27 mouse cellular contexts compared by ENCODE assay signal in genomic region chr2:128728066-128728465, GRCm38 (mm10). TPM values are rescaled to one million over a fixed set of nuclear protein-coding genes. Genes with fewer than 3 reads are reported as not detected.
A peak's percentile ranks its signal among the peaks of the same experiment; 100 is the strongest.
DNase-seq lines count a peak whose midpoint lies in the region; ATAC-seq and TF ChIP-seq lines count a peak whose summit lies in the region.
"Had no signal": no experiment of that assay in that cellular context is flagged by ENCODE, and none has a peak within 500 bp of the region (broad histone marks: within the 10 kb centered on the region; RNA-seq: fewer than 3 reads in every experiment).

No protein-coding gene starts in this region.

- ATAC-seq in heart, embryonic 12.5 days (ENCODE audit: insufficient number of reproducible peaks, low FRiP score), result no peak
- peak; percentile 19; the same call in 1 of the 2 replicates for ATAC-seq in heart, postnatal 0 days (ENCODE audit: insufficient read depth, low read depth)
- ATAC-seq in kidney, embryonic 14.5 days (ENCODE audit: low FRiP score, low TSS enrichment), result no peak
- ATAC-seq: forebrain, postnatal 0 days; midbrain, embryonic 16.5 days; Patski had no signal

- TF ChIP-seq CTCF in heart, postnatal 0 days (IDR thresholded peaks at IDR 0.05; ENCODE audit: low read depth), result no peak

- no peaks in the 10 kb centered on the region for H3K9me3 ChIP-seq in heart, embryonic 12.5 days (replicated peaks)
- no peaks in the 10 kb centered on the region for H3K9me3 ChIP-seq in heart, postnatal 0 days (replicated peaks; ENCODE audit: control insufficient read depth, low read length)
- H3K9me3 ChIP-seq in kidney, embryonic 14.5 days (ENCODE audit: control insufficient read depth, low read length), result no peaks in the 10 kb centered on the region
- H3K9me3 ChIP-seq in limb, embryonic 10.5 days (replicated peaks), result no peaks in the 10 kb centered on the region
- H3K9me3 ChIP-seq: embryonic facial prominence, embryonic 10.5 days; embryonic facial prominence, embryonic 15.5 days; forebrain, embryonic 12.5 days; limb, embryonic 15.5 days; liver, embryonic 13.5 days; stomach, embryonic 15.5 days had no signal

- peaks cover 18% of the 10 kb centered on the region for H3K4me1 ChIP-seq in heart, embryonic 12.5 days (replicated peaks)
- peaks cover 14% of the 10 kb centered on the region; the same call in 1 of the 2 replicates for H3K4me1 ChIP-seq in heart, postnatal 0 days (ENCODE audit: control insufficient read depth, insufficient read depth)
- H3K4me1 ChIP-seq in kidney, embryonic 14.5 days (ENCODE audit: control insufficient read depth, insufficient read depth, low read length), result peaks cover 7% of the 10 kb centered on the region; the same call in 1 of the 2 replicates
- peaks cover 39% of the 10 kb centered on the region for H3K4me1 ChIP-seq in limb, embryonic 10.5 days
- H3K4me1 ChIP-seq: forebrain, embryonic 12.5 days; limb, embryonic 15.5 days; liver, embryonic 13.5 days; stomach, embryonic 15.5 days had no signal

- H3K9ac ChIP-seq in heart, embryonic 12.5 days, result no peak overlapping the region
- no peak overlapping the region for H3K9ac ChIP-seq in heart, postnatal 0 days (replicated peaks; ENCODE audit: low read depth, low read length)
- no peak overlapping the region for H3K9ac ChIP-seq in kidney, embryonic 14.5 days (ENCODE audit: low read depth, low read length)
- H3K9ac ChIP-seq: embryonic facial prominence, embryonic 15.5 days; forebrain, embryonic 12.5 days; forebrain, postnatal 0 days; hindbrain, embryonic 14.5 days; limb, embryonic 15.5 days; liver, embryonic 13.5 days; lung, embryonic 14.5 days; stomach, embryonic 15.5 days had no signal

- no peak for DNase-seq in heart, adult 8-10 months (ENCODE audit: low spot score)
- no peak for DNase-seq in heart, postnatal 0 days (ENCODE audit: low spot score)
- no peak for DNase-seq in heart, postnatal 36 days
- DNase-seq in kidney, adult 9 months, result peak; percentile 53
- no peak for DNase-seq in limb, embryonic 10.5 days (ENCODE audit: low spot score)
- DNase-seq: adrenal gland, postnatal 10 days; cerebellum, adult 8-10 months; cerebellum, postnatal 25 days; forebrain, postnatal 0 days; left cerebral cortex, postnatal 4 days; liver, embryonic 13.5 days; lung, embryonic 14.5 days; right cerebral cortex, postnatal 25 days had no signal

- peak overlapping the region; percentile 38 for H3K4me2 ChIP-seq in heart, embryonic 12.5 days
- H3K4me2 ChIP-seq in heart, postnatal 0 days (ENCODE audit: low read depth, low read length), result 0 out of 2 replicates have a peak overlapping the region, but pooled peaks have one; percentile 21
- H3K4me2 ChIP-seq in kidney, embryonic 14.5 days (replicated peaks; ENCODE audit: low read depth, low read length), result no peak overlapping the region
- H3K4me2 ChIP-seq: embryonic facial prominence, embryonic 15.5 days; forebrain, embryonic 12.5 days; hindbrain, embryonic 14.5 days; limb, embryonic 15.5 days; liver, embryonic 13.5 days; lung, embryonic 14.5 days; midbrain, embryonic 11.5 days; stomach, embryonic 15.5 days had no signal

- H3K27ac ChIP-seq in heart, embryonic 12.5 days (ENCODE audit: poor library complexity, severe bottlenecking), result peak overlapping the region; percentile 80
- H3K27ac ChIP-seq in heart, postnatal 0 days (ENCODE audit: low read depth), result peak overlapping the region; percentile 50
- no peak overlapping the region for H3K27ac ChIP-seq in kidney, embryonic 14.5 days (ENCODE audit: low read depth, low read length)
- peak overlapping the region; percentile 12; the same call in 1 of the 2 replicates for H3K27ac ChIP-seq in limb, embryonic 10.5 days
- H3K27ac ChIP-seq: embryonic facial prominence, embryonic 10.5 days; embryonic facial prominence, embryonic 15.5 days; forebrain, embryonic 12.5 days; hindbrain, embryonic 14.5 days; kidney, postnatal 0 days; limb, embryonic 15.5 days; liver, embryonic 13.5 days; stomach, embryonic 15.5 days had no signal

- 69% methylated on average over 4 of the region's 4 CpGs for WGBS in heart, embryonic 12.5 days
- 28% methylated on average over 4 of the region's 4 CpGs for WGBS in heart, postnatal 0 days
- 88% methylated on average over 4 of the region's 4 CpGs for WGBS in kidney, embryonic 14.5 days
- WGBS in limb, embryonic 10.5 days, result 85% methylated on average over 4 of the region's 4 CpGs

- no peak overlapping the region for H3K4me3 ChIP-seq in heart, embryonic 12.5 days
- H3K4me3 ChIP-seq in heart, postnatal 0 days (ENCODE audit: low read depth, low read length), result no peak overlapping the region
- H3K4me3 ChIP-seq in kidney, embryonic 14.5 days (ENCODE audit: low read length), result no peak overlapping the region
- no peak overlapping the region for H3K4me3 ChIP-seq in limb, embryonic 10.5 days
- H3K4me3 ChIP-seq: embryonic facial prominence, embryonic 10.5 days; embryonic facial prominence, embryonic 15.5 days; forebrain, embryonic 12.5 days; limb, embryonic 15.5 days; liver, embryonic 13.5 days; stomach, embryonic 15.5 days had no signal

- intact Hi-C loops in heart, postnatal 36 days (cut with DNase I), result no loop called here

- H3K27me3 ChIP-seq in heart, embryonic 12.5 days (replicated peaks), result no peaks in the 10 kb centered on the region
- no peaks in the 10 kb centered on the region for H3K27me3 ChIP-seq in heart, postnatal 0 days (ENCODE audit: control insufficient read depth, insufficient read depth, low read length)
- H3K27me3 ChIP-seq in kidney, embryonic 14.5 days (ENCODE audit: control insufficient read depth, insufficient read depth, low read length), result no peaks in the 10 kb centered on the region
- no peaks in the 10 kb centered on the region for H3K27me3 ChIP-seq in limb, embryonic 10.5 days (ENCODE audit: low read depth, poor library complexity, severe bottlenecking)
- H3K27me3 ChIP-seq: embryonic facial prominence, embryonic 15.5 days; forebrain, embryonic 12.5 days; limb, embryonic 15.5 days; liver, embryonic 13.5 days; Patski; stomach, embryonic 15.5 days had no signal

- H3K36me3 ChIP-seq in heart, embryonic 12.5 days, result peaks cover 7% of the 10 kb centered on the region; the same call in 1 of the 2 replicates
- no peaks in the 10 kb centered on the region; the same call in 1 of the 2 replicates for H3K36me3 ChIP-seq in heart, postnatal 0 days (replicated peaks; ENCODE audit: control insufficient read depth, insufficient read depth, low read length)
- H3K36me3 ChIP-seq in kidney, embryonic 14.5 days (ENCODE audit: control insufficient read depth, insufficient read depth, low read length), result 0 out of 2 replicates have a peak, but pooled peaks cover 3% of the 10 kb centered on the region
- H3K36me3 ChIP-seq in limb, embryonic 10.5 days, result peaks cover 60% of the 10 kb centered on the region
- H3K36me3 ChIP-seq: forebrain, embryonic 12.5 days; liver, embryonic 13.5 days; stomach, embryonic 15.5 days had no signal

- no peak for TF ChIP-seq EP300 in heart, postnatal 0 days (IDR thresholded peaks at IDR 0.05; ENCODE audit: low read depth)

RNA-seq across cellular contexts. Expression of gene Mertk, which starts 29.3 kb away (rescaled TPM):
- 5.0 and 6.0 TPM in 2 replicates for polyA plus RNA-seq in heart, embryonic 12.5 days (2016; fragmentation: Nextera tagmentation; extraction: Ambion mirVana)
- 1 to 10 TPM; 4.4 to 5.3 (median 4.5) TPM for total RNA-seq in heart, adult 8-10 months (2022)
- 4.6 and 6.1 TPM in 2 replicates for total RNA-seq in heart, postnatal 0 days (2014; rRNA removed; ENCODE audit: low replicate concordance)
- polyA plus RNA-seq in heart, postnatal 0 days (2015; fragmentation: Nextera tagmentation; extraction: Ambion mirVana), result 2.3 TPM in 2 replicates
- total RNA-seq in heart, postnatal 36 days (2021), result 1 to 10 TPM; 5.6 to 6.7 TPM
- 7.3 and 10.3 TPM in 2 replicates for polyA plus RNA-seq in kidney, embryonic 14.5 days (2014; fragmentation: Nextera tagmentation; extraction: Ambion mirVana)
- 14.5 and 22.3 TPM in 2 replicates for polyA plus RNA-seq in limb, embryonic 10.5 days (2016; fragmentation: Nextera tagmentation; extraction: Ambion mirVana)
- total RNA-seq: MEL; neutrophil, adult 5-6 weeks had no signal

RNA-seq across cellular contexts. Expression of gene Anapc1, which starts 40.9 kb away (rescaled TPM):
- 58.9 and 63.6 TPM in 2 replicates for polyA plus RNA-seq in heart, embryonic 12.5 days (2016; fragmentation: Nextera tagmentation; extraction: Ambion mirVana)
- 10 to 100 TPM; 37.2 to 41.3 (median 39.1) TPM for total RNA-seq in heart, adult 8-10 months (2022)
- 33.8 and 69.5 TPM in 2 replicates for total RNA-seq in heart, postnatal 0 days (2014; rRNA removed; ENCODE audit: low replicate concordance)
- polyA plus RNA-seq in heart, postnatal 0 days (2015; fragmentation: Nextera tagmentation; extraction: Ambion mirVana), result 14.1 and 16.1 TPM in 2 replicates
- 10 to 100 TPM; 39.0 to 46.9 TPM for total RNA-seq in heart, postnatal 36 days (2021)
- 56.3 and 94.0 TPM in 2 replicates for polyA plus RNA-seq in kidney, embryonic 14.5 days (2014; fragmentation: Nextera tagmentation; extraction: Ambion mirVana)
- 85.7 and 96.3 TPM in 2 replicates for polyA plus RNA-seq in limb, embryonic 10.5 days (2016; fragmentation: Nextera tagmentation; extraction: Ambion mirVana)
